Mouse (Mus musculus) erythroblast, embryonic 14.5 days (primary cell): Measurements from ENCODE around the gene Crhr1. TPM values are rescaled to one million over a fixed set of nuclear protein-coding genes. Genes with fewer than 3 reads are reported as not detected.
"Not testable (repeated sequence)": the region's sequence is repeated elsewhere in the genome, so short reads cannot be mapped to it uniquely, and the experiment has no call there.

Source experiments
- H3K27me3 ChIP-seq: 2 replicates; pipeline ENCODE4 v1.6.1; 2012; ENCODE audit warnings: inconsistent platforms; ENCODE audit not compliant: control insufficient read depth
- H3K36me3 ChIP-seq: 2 replicates; pipeline ENCODE4 v1.6.1; 2012; ENCODE audit warnings: mild to moderate bottlenecking, inconsistent platforms; ENCODE audit not compliant: control insufficient read depth
- H3K4me1 ChIP-seq: 2 replicates; pipeline ENCODE4 v1.6.1; 2012; ENCODE audit warnings: inconsistent platforms; ENCODE audit not compliant: control insufficient read depth
- H3K4me3 ChIP-seq: replicated peaks from 2 replicates; pipeline ENCODE3; 2012; ENCODE audit warnings: moderate library complexity, mild to moderate bottlenecking, inconsistent platforms
- H3K9me3 ChIP-seq: 2 replicates; pipeline ENCODE4 v1.6.1; 2012; ENCODE audit warnings: low read length, inconsistent platforms, mixed read lengths; ENCODE audit not compliant: control insufficient read depth
- GATA1 ChIP-seq: IDR thresholded peaks from 2 replicates; pipeline ENCODE4 v1.6.1; 2012; ENCODE audit warnings: low read length, inconsistent platforms, mixed read lengths
- TAL1 ChIP-seq: IDR thresholded peaks from 3 replicates; pipeline ENCODE4 v1.6.1; 2012; ENCODE audit warnings: low read length, inconsistent platforms, mixed read lengths
- polyA plus RNA-seq: library from polyadenylated mRNA; stranded (reverse); fragments of >175 nt; gene quantifications from 2 replicates; pipeline ENCODE4 v1.2.3, GENCODE M21; 2012

The Crhr1 gene
- polyA plus RNA-seq, 1 experiment = not detected

DNA sequence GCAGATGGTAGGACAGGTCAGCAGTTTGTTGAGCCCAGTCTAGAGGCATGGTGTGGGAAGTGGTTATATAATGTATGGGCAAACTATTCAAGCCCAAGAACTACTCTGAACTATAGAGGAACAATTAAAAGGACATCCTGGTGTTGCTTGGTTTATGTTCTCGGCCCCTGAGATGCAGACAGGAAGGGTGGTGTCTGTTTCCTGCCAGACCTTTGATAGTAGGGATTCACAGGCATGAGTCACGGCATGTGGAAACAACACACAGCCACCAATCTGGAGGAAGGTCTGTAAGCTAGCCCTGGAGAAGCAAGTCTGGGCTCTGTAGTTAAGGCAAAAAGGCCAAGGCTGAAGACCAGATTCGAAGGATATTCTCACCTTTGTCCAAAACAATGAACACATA lies 70.6 kb downstream of the Crhr1 start:
- Histone ChIP-seq H3K36me3 (no peaks in the 10 kb centered on the region), H3K4me3 (no peak overlapping the region), H3K4me1 (no peaks in the 10 kb centered on the region), H3K9me3 (no peaks in the 10 kb centered on the region; the same call in 1 of the 2 replicates), H3K27me3 (no peaks in the 10 kb centered on the region; the same call in 1 of the 2 replicates)
- TF ChIP-seq TAL1 (no peak), GATA1 (no peak)

DNA sequence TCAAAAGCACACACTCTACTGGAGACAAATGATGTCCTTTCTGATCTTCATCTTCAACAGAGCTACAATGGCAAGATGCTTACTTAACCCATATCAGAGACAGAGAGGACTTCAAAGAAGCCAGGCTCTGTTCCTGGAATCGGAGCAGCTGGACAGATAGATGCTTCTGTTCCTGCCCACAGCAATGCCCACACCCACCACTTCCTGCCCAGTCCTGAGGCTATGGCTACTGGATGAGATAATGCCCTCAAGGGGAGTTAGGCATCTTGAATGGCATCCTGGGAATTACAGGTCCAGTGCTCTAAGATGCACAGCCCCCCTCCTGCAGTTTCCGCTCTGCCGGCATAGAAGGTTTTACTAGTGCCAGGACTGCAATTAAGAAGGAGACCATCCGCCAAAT lies 73.9 kb downstream of the Crhr1 start:
- TF ChIP-seq TAL1 (no peak), GATA1 (no peak)
- no peaks in the 10 kb centered on the region for H3K4me1 ChIP-seq
- no peaks in the 10 kb centered on the region; the same call in 1 of the 2 replicates for H3K9me3 ChIP-seq
- H3K4me3 ChIP-seq = no peak overlapping the region
- H3K36me3 ChIP-seq = no peaks in the 10 kb centered on the region
- H3K27me3 ChIP-seq = no peaks in the 10 kb centered on the region

DNA sequence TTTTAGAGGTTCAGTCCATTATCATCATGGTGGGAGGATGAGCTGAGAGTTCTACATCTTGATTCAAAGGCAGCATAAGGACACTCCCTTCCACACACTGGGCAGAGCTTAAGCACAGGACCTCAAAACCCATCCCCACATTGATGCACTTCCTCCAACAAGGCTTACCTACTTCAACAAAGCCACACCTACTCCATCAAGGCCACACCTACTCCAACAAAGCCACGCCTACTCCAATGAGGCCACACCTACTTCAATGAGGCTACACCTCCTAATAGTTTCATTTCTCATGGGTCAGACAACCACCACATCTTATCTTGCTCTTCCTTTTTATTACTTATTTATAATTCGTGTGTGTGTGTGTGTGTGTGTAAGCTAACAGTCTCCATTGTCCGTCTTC lies 76.4 kb downstream of the Crhr1 start:
- Histone ChIP-seq H3K27me3 (no peaks in the 10 kb centered on the region), H3K4me3 (no peak overlapping the region), H3K36me3 (no peaks in the 10 kb centered on the region), H3K4me1 (no peaks in the 10 kb centered on the region), H3K9me3 (no peaks in the 10 kb centered on the region; the same call in 1 of the 2 replicates)
- TF ChIP-seq TAL1 (no peak), GATA1 (no peak)

GRCm38 (mm10) chr11:104211251-104211650 lies 78.6 kb downstream of the Crhr1 start:
- Histone ChIP-seq H3K9me3 (no peaks in the 10 kb centered on the region), H3K36me3 (no peaks in the 10 kb centered on the region), H3K4me3 (no peak overlapping the region), H3K27me3 (no peaks in the 10 kb centered on the region), H3K4me1 (no peaks in the 10 kb centered on the region)
- TF ChIP-seq TAL1 = no peak
- TF ChIP-seq GATA1 = no peak

DNA sequence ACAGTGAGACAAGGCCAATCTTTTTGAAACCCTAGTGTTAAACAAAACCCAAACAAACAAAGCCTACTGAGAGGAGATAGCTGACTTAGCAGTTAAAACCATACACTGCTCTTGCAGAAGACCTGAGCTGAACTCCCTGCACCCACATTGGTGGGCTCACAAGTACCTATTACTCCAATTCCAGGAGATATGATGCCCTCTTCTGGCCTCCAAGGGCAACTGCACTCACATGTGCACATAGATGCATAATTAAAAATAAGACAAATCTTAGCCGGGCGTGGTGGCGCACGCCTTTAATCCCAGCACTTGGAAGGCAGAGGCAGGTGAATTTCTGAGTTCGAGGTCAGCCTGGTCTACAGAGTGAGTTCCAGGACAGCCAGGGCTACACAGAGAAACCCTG lies 81.5 kb downstream of the Crhr1 start:
- not testable (repeated sequence) for H3K36me3 ChIP-seq

DNA sequence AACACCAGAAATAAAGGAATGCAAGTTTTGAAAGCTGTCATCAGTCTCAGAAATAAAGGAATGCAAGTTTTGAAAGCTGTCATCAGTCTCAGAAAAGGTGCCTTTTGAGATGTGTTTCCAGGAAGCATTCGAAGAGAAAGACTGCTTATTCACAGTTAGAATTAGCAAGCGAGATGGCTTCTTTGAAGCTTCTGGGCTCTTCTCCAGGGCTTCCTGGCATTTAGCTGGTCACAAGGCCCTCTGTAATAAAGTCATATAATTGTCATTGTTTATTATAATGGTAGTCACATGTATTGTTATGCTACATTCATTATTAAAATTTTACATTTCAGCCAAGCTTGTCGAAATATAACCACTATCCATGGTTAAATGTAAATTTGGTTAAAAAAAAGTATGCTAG lies 85.4 kb downstream of the Crhr1 start:
- Histone ChIP-seq H3K9me3 (no peaks in the 10 kb centered on the region), H3K27me3 (no peaks in the 10 kb centered on the region), H3K4me3 (no peak overlapping the region), H3K4me1 (no peaks in the 10 kb centered on the region), H3K36me3 (no peaks in the 10 kb centered on the region)
- no peak for TF ChIP-seq TAL1
- TF ChIP-seq GATA1 = no peak

More for the DNA sequence above, 81.5 kb downstream of the Crhr1 start:
- not testable (repeated sequence) for H3K27me3 ChIP-seq, H3K4me3 ChIP-seq, H3K4me1 ChIP-seq, H3K9me3 ChIP-seq

DNA sequence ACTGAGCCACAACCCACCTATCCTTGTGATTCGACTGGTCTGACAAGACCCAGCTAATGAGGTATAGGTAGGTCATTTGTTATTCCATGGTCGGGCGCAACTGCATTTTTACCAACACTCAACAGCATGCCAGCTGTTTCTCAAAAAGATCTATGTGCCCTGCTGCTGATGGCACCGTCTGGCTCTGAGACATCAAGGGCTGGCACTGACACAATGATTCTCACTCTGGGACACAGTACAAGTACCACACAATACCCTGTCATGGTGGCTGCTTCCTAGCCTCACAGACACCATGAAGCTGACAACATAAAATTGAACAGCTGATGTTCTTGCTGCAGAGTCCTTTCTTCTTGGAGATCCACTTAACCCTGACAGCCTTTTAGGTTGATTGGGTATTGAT lies 87.6 kb downstream of the Crhr1 start:
- Histone ChIP-seq H3K9me3 (no peaks in the 10 kb centered on the region), H3K27me3 (no peaks in the 10 kb centered on the region), H3K36me3 (no peaks in the 10 kb centered on the region), H3K4me3 (no peak overlapping the region), H3K4me1 (no peaks in the 10 kb centered on the region)
- TF ChIP-seq TAL1 (no peak), GATA1 (no peak)

DNA sequence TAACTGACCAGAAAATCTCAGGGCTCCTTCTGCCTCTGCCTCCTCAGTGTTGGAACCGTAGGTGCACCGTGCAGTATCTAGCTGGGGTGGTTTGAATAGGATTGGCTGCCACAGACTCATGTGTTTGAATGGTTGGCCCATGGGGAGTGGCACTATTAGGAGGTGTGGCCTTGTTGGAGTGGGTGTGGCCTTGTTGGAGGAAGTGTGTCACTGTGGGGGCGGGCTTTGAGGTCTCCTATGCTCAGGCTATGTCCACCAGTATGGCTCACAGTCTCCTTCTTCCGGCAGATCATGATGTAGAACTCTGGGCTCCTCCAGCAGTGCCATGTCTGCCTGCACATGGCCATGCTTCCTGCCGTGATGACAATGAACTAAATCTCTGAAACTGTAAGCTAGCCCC lies 89.1 kb downstream of the Crhr1 start:
- no peaks in the 10 kb centered on the region for H3K36me3 ChIP-seq
- no peaks in the 10 kb centered on the region for H3K4me1 ChIP-seq
- TF ChIP-seq TAL1 (no peak), GATA1 (no peak)
- H3K27me3 ChIP-seq = no peaks in the 10 kb centered on the region
- no peak overlapping the region for H3K4me3 ChIP-seq
- H3K9me3 ChIP-seq = no peaks in the 10 kb centered on the region

DNA sequence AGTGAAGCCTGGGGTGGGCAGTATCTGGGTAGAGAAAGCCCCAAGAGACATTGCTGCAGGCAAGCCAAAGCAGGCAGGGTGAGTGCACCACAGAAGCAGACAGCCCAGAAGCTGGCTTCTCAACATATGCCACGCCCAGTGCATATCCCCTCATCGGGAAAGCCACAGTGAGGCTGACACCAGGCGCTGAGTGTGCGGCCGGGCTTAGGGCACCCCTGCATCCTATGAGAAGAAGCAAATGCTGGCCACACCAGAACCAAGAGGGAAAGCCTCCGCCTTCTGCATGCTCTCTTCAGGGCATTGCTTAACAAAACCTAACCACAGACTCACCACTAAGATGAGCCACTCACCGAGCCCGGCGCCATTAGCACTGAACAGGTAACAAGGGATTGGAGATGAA lies 90.6 kb downstream of the Crhr1 start:
- Histone ChIP-seq H3K9me3 (no peaks in the 10 kb centered on the region), H3K4me3 (no peak overlapping the region), H3K27me3 (no peaks in the 10 kb centered on the region), H3K36me3 (no peaks in the 10 kb centered on the region), H3K4me1 (no peaks in the 10 kb centered on the region)
- no peak for TF ChIP-seq GATA1
- no peak for TF ChIP-seq TAL1

Other genes with a start within 250 kb of the Crhr1 start
- 0.27 and 0.30 TPM in 2 replicates for gene Nsf, start 178.8 kb upstream of the Crhr1 start, polyA plus RNA-seq
- 0.44 and 0.71 TPM in 2 replicates for gene Arf2, start 166.1 kb upstream of the Crhr1 start, polyA plus RNA-seq
- gene Sppl2c, start 53.5 kb downstream of the Crhr1 start, polyA plus RNA-seq = not detected in 2 replicates
- not detected in 2 replicates for gene Mapt, start 98.5 kb downstream of the Crhr1 start, polyA plus RNA-seq